ENCODE assay signal across 21 mouse cellular contexts in genomic region chr5:96388306-96388705, GRCm38 (mm10). TPM values are rescaled to one million over a fixed set of nuclear protein-coding genes. Genes with fewer than 3 reads are reported as not detected.
DNase-seq lines count a peak whose midpoint lies in the region; ATAC-seq and TF ChIP-seq lines count a peak whose summit lies in the region.
"Had no signal": no experiment of that assay in that cellular context is flagged by ENCODE, and none has a peak within 500 bp of the region (broad histone marks: within the 10 kb centered on the region; RNA-seq: fewer than 3 reads in every experiment).

No protein-coding gene starts in this region.

- peak; percentile 83; the same call in 1 of the 2 replicates for ATAC-seq in forebrain, postnatal 0 days
- ATAC-seq: forebrain, embryonic 13.5 days; forebrain, embryonic 15.5 days had no signal

- no peak overlapping the region for H3K4me2 ChIP-seq in forebrain, postnatal 0 days (ENCODE audit: low read depth)
- H3K4me2 ChIP-seq: embryonic facial prominence, embryonic 12.5 days; forebrain, embryonic 13.5 days; forebrain, embryonic 15.5 days had no signal

- no peak for DNase-seq in forebrain, postnatal 0 days
- DNase-seq in forebrain, embryonic 10.5 days (ENCODE audit: extremely low spot score, low spot score), result no peak
- no peak for DNase-seq in layer of hippocampus, adult 2 months (ENCODE audit: low spot score in 2 of 2)
- no peak for DNase-seq in layer of hippocampus, adult 8-10 months (ENCODE audit: low spot score in 2 of 2)
- no peak for DNase-seq in layer of hippocampus, postnatal 10 days (ENCODE audit: low spot score in 2 of 2)
- DNase-seq: adrenal gland, adult 2 months; adrenal gland, postnatal 10 days; adrenal gland, postnatal 25 days; cerebellum, adult 11 months; cerebellum, adult 18-20 months; cerebellum, adult 8-10 months; cerebellum, adult 9-11 months; cerebellum, postnatal 14 days; cerebellum, postnatal 36 days had no signal

- no peaks in the 10 kb centered on the region for H3K36me3 ChIP-seq in forebrain, postnatal 0 days (ENCODE audit: insufficient read depth)
- peaks cover 16% of the 10 kb centered on the region; the same call in 1 of the 2 replicates for H3K36me3 ChIP-seq in forebrain, embryonic 10.5 days (replicated peaks)
- H3K36me3 ChIP-seq: embryonic facial prominence, embryonic 12.5 days; forebrain, embryonic 15.5 days had no signal

- WGBS in forebrain, postnatal 0 days, result 82% methylated on average over 8 of the region's 8 CpGs
- 94% methylated on average over 8 of the region's 8 CpGs for WGBS in forebrain, embryonic 10.5 days

- no peak overlapping the region for H3K4me3 ChIP-seq in forebrain, postnatal 0 days (ENCODE audit: low read depth, low read length)
- no peak overlapping the region for H3K4me3 ChIP-seq in forebrain, embryonic 10.5 days
- no peak overlapping the region for H3K4me3 ChIP-seq in layer of hippocampus, adult 2 months
- no peak overlapping the region for H3K4me3 ChIP-seq in cortical plate, adult 2 months (ENCODE audit: insufficient read depth, low read length)
- H3K4me3 ChIP-seq: embryonic facial prominence, embryonic 10.5 days; embryonic facial prominence, embryonic 12.5 days; forebrain, embryonic 13.5 days; forebrain, embryonic 15.5 days had no signal

- no peaks in the 10 kb centered on the region for H3K4me1 ChIP-seq in forebrain, postnatal 0 days (ENCODE audit: insufficient read depth)
- H3K4me1 ChIP-seq in forebrain, embryonic 10.5 days, result peaks cover 14% of the 10 kb centered on the region
- peaks cover 1% of the 10 kb centered on the region for H3K4me1 ChIP-seq in cortical plate, adult 2 months (ENCODE audit: control insufficient read depth, insufficient read depth, low read length)
- H3K4me1 ChIP-seq: embryonic facial prominence, embryonic 10.5 days; embryonic facial prominence, embryonic 12.5 days had no signal

- H3K9ac ChIP-seq in forebrain, postnatal 0 days, result no peak overlapping the region
- H3K9ac ChIP-seq: embryonic facial prominence, embryonic 12.5 days; forebrain, embryonic 13.5 days; forebrain, embryonic 15.5 days had no signal

- H3K27me3 ChIP-seq in forebrain, postnatal 0 days (ENCODE audit: insufficient read depth, low read length), result no peaks in the 10 kb centered on the region
- H3K27me3 ChIP-seq in forebrain, embryonic 10.5 days (ENCODE audit: poor library complexity, severe bottlenecking), result no peaks in the 10 kb centered on the region; the same call in 1 of the 2 replicates
- H3K27me3 ChIP-seq: embryonic facial prominence, embryonic 12.5 days; forebrain, embryonic 13.5 days; forebrain, embryonic 15.5 days had no signal

- TF ChIP-seq CTCF in forebrain, postnatal 0 days (IDR thresholded peaks at IDR 0.05; ENCODE audit: low read depth), result no peak
- no peak for TF ChIP-seq CTCF in layer of hippocampus, adult 2 months (conservative IDR thresholded peaks at IDR 0.05)
- no peak for TF ChIP-seq CTCF in cortical plate, adult 2 months (IDR thresholded peaks at IDR 0.05; ENCODE audit: extremely low read depth, insufficient read depth, low read length)

- H3K9me3 ChIP-seq in forebrain, postnatal 0 days (ENCODE audit: low read length), result no peaks in the 10 kb centered on the region
- H3K9me3 ChIP-seq in forebrain, embryonic 10.5 days, result 0 out of 2 replicates have a peak, but pooled peaks cover 3% of the 10 kb centered on the region
- H3K9me3 ChIP-seq: forebrain, embryonic 13.5 days; forebrain, embryonic 15.5 days had no signal

- H3K27ac ChIP-seq in forebrain, postnatal 0 days (ENCODE audit: low read depth, low read length), result no peak overlapping the region
- H3K27ac ChIP-seq in forebrain, embryonic 10.5 days, result no peak overlapping the region
- H3K27ac ChIP-seq in layer of hippocampus, adult 2 months, result 0 out of 2 replicates have a peak overlapping the region, but pooled peaks have one; percentile 32
- H3K27ac ChIP-seq in cortical plate, adult 2 months (ENCODE audit: insufficient read depth, low read length), result peak overlapping the region; percentile 27; the same call in 1 of the 2 replicates
- H3K27ac ChIP-seq: embryonic facial prominence, embryonic 10.5 days; embryonic facial prominence, embryonic 12.5 days; forebrain, embryonic 13.5 days; forebrain, embryonic 15.5 days had no signal

- no peak for TF ChIP-seq POLR2A in cortical plate, adult 2 months (IDR thresholded peaks at IDR 0.05; ENCODE audit: extremely low read depth, insufficient read depth, low read length)

RNA-seq across cellular contexts. Expression of gene Fras1, which starts 14.6 kb away (rescaled TPM):
- 4.8 and 6.2 TPM in 2 replicates for total RNA-seq in forebrain, postnatal 0 days (2014; rRNA removed)
- 1.0 and 2.2 TPM in 2 replicates for polyA plus RNA-seq in forebrain, postnatal 0 days (2015; fragmentation: Nextera tagmentation; extraction: Ambion mirVana)
- 8.3 and 9.8 TPM in 2 replicates for polyA plus RNA-seq in forebrain, embryonic 10.5 days (2016; fragmentation: Nextera tagmentation; extraction: Ambion mirVana)
- total RNA-seq in layer of hippocampus, adult 2 months (2021), result 10 to 100 TPM; 11.6 to 12.4 TPM
- 10 to 100 TPM; 13.5 to 16.6 (median 15.3) TPM for total RNA-seq in layer of hippocampus, adult 8-10 months (2022)
- polyA plus RNA-seq in cortical plate, adult 2 months (2012; rRNA removed), result 5.4 and 6.0 TPM in 2 replicates
- 10 to 100 TPM; 17.5 to 20.3 TPM for total RNA-seq in layer of hippocampus, postnatal 10 days (2021)
- total RNA-seq: common myeloid progenitor, adult 5-6 weeks; MEL had no signal

Comparison
In these comparisons a context has a peak if more than half of its experiments do, and no peak if none do; other contexts are left out.
1. H3K27ac ChIP-seq: peak in layer of hippocampus, adult 2 months (single experiment) and cortical plate, adult 2 months (single experiment); none in forebrain, postnatal 0 days (single experiment) and forebrain, embryonic 10.5 days (single experiment).